Mouse (Mus musculus) retina, embryonic 14.5 days (tissue): ENCODE measurements around the gene Gpc5.

Source experiments
- DNase-seq: peaks from one replicate; pipeline ENCODE4 v3.0.0-alpha.2; 2015; ENCODE audit warnings: low spot score

Gene Gpc5

GRCm38 (mm10) chr14:116308541-116308940 lies 1216.5 kb downstream of the Gpc5 start:
- no peak for DNase-seq

- DNase-seq: no peak
These were observed 1225.5 kb downstream of the Gpc5 start for GRCm38 (mm10) chr14:116317491-116317890.

- DNase-seq: no peak
These were observed 1244.2 kb downstream of the Gpc5 start for GRCm38 (mm10) chr14:116336182-116336581.

- DNase-seq: no peak
These were observed 1246.4 kb downstream of the Gpc5 start for GRCm38 (mm10) chr14:116338395-116338794.

- DNase-seq: no peak
These were observed 1256.5 kb downstream of the Gpc5 start for GRCm38 (mm10) chr14:116348560-116348959.

GRCm38 (mm10) chr14:116384602-116385001 lies 1292.6 kb downstream of the Gpc5 start:
- DNase-seq: no peak

GRCm38 (mm10) chr14:116415511-116415910 lies 1323.5 kb downstream of the Gpc5 start:
- DNase-seq: no peak

GRCm38 (mm10) chr14:116448219-116448618 lies 1356.2 kb downstream of the Gpc5 start:
- DNase-seq: no peak

GRCm38 (mm10) chr14:116453356-116453755 lies 1361.3 kb downstream of the Gpc5 start:
- DNase-seq: no peak

GRCm38 (mm10) chr14:116456211-116456610 lies 1364.2 kb downstream of the Gpc5 start:
- no peak for DNase-seq

GRCm38 (mm10) chr14:116473378-116474179 lies 1381.6 kb downstream of the Gpc5 start:
- no peak for DNase-seq

GRCm38 (mm10) chr14:116494285-116494850 lies 1402.4 kb downstream of the Gpc5 start:
- no peak for DNase-seq

GRCm38 (mm10) chr14:116538216-116538615 lies 1446.2 kb downstream of the Gpc5 start:
- DNase-seq: no peak

- DNase-seq: no peak
These were observed 1451.7 kb downstream of the Gpc5 start for GRCm38 (mm10) chr14:116543746-116544145.

- no peak for DNase-seq
These were observed 1459.4 kb downstream of the Gpc5 start for GRCm38 (mm10) chr14:116551401-116551800.

- peak; percentile 27 for DNase-seq
These were observed 1461.3 kb downstream of the Gpc5 start for GRCm38 (mm10) chr14:116553316-116553715.

GRCm38 (mm10) chr14:116558141-116558800 lies 1466.3 kb downstream of the Gpc5 start:
- DNase-seq: no peak

GRCm38 (mm10) chr14:116559990-116560389 lies 1468.0 kb downstream of the Gpc5 start:
- peak; percentile 63 for DNase-seq
